Mouse (Mus musculus): ENCODE results near the gene Klf13.

DNA sequence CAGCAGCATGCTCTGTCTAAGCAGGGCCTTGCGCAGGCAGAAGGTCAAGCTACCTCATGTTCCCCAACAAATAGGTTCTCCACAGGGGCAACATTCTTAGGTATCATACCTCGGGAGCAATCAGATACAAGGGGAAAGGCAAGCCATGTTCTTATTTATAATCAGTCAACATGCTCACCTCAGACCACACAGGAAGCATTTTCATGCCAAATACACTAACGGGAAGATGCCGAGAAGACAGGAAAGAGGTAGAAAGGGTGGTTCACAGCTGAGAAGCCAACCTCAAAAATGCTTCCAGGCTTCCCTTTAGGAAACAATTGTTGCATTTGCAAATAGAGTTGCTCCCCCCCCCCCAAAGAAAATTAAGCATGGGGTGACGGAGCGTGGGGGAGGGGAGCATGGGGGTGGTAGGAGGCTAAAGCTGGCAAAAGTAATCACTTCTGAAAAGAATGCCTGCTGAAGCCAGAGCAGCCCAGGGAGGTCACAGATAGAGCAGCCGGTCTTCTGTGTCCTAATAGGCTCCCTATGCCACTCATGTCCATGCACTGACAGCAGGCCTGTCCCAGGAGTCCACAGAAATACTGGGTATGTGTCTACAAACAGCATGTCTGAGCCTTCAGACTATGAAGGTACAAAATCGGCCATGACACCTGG is 16.7 kb downstream of the Klf13 start:
- TF ChIP-seq EP300 (IDR thresholded peaks at IDR 0.05; ENCODE audit: low read depth): no peak
- no peak for TF ChIP-seq CTCF (IDR thresholded peaks at IDR 0.05; ENCODE audit: low read depth)

Data from liver, embryonic 14.5 days (tissue).